Mouse (Mus musculus) brain, embryonic 14.5 days (tissue): ENCODE data around the gene Pcsk2. TPM values are rescaled to one million over a fixed set of nuclear protein-coding genes. Genes with fewer than 3 reads are reported as not detected.

Source experiments
- DNase-seq: peaks from one replicate; pipeline ENCODE4 v3.0.0-alpha.2; 2011; ENCODE audit warnings: low read depth
- CTCF ChIP-seq: fragments of 200-500 bp; IDR thresholded peaks from 2 replicates; pipeline ENCODE4 v1.5.1; 2012; ENCODE audit warnings: inconsistent platforms, mild to moderate bottlenecking, moderate library complexity, borderline replicate concordance; ENCODE audit not compliant: insufficient read depth, insufficient read length; ENCODE audit errors: extremely low read depth
- POLR2A ChIP-seq: fragments of 200-500 bp; IDR thresholded peaks from 2 replicates; pipeline ENCODE4 v1.6.1; 2012; ENCODE audit warnings: mild to moderate bottlenecking, inconsistent platforms, borderline replicate concordance; ENCODE audit not compliant: poor library complexity, insufficient read depth, insufficient read length, severe bottlenecking; ENCODE audit errors: extremely low read depth
- polyA plus RNA-seq: library from polyadenylated mRNA; depleted of rRNA; stranded (reverse); fragments of >200 nt; gene quantifications from 2 replicates; pipeline ENCODE4 v1.2.3, GENCODE M21; 2012; rRNA removed

The Pcsk2 gene
- 16.3 and 25.7 TPM in 2 replicates for polyA plus RNA-seq

GRCm38 (mm10) chr2:143545758-143546246 lies at the start of gene Pcsk2:
Pcsk2 (plus strand) TSS chr2:143546156.
- TF ChIP-seq CTCF (no peak), POLR2A (peak; percentile 21; the same call in 1 of the 2 replicates)
- peak; percentile 96 for DNase-seq

- DNase-seq: peak; percentile 67
- TF ChIP-seq POLR2A (no peak), CTCF (no peak)
Observed at GRCm38 (mm10) chr2:143500845-143501244, 45.1 kb upstream of the Pcsk2 start.

DNA sequence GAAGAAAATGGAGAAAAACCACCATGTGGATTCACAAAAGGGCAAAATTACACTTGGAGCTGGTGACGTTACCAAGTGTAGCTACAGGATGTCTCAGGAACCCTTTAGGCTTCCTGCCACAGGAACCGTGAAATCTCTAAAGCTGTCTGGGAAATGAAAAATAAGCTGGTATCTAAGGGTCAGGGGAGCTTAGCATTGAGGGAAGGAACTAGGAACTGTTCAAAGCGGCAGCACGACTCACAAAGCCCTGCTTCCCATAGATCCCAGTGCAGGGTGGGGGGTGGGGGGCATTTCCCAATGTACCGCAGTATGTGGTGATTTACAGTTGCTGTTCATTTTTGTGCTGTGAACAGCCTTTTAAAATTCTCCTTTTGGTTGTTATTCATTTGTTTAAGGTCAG lies 44.2 kb upstream of the Pcsk2 start:
- TF ChIP-seq POLR2A (no peak), CTCF (no peak)
- DNase-seq: peak; percentile 57

- no peak for TF ChIP-seq CTCF
- TF ChIP-seq POLR2A: no peak
- peak; percentile 67 for DNase-seq
Observed at GRCm38 (mm10) chr2:143502203-143502602, 43.8 kb upstream of the Pcsk2 start.

DNA sequence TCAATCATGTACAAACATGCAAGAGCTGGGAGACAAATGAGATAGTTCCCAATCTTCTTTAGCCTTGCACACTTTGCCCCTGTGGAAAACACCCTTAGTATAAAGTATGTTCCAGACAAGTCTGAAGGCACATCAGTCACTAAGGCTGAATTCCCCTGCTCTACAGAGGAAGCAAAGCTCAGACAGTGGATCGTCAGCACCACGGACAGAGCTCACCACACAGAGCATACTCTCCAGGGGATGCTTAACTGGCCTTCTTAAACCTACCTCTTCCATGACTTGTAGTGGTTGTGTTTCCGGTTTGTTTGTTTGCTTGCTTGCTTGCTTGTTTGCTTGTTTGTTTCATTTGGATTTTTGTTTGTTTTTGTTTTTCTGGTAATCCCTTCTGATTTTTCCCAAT lies 9.5 kb upstream of the Pcsk2 start:
- no peak for TF ChIP-seq POLR2A
- peak; percentile 55 for DNase-seq

DNA sequence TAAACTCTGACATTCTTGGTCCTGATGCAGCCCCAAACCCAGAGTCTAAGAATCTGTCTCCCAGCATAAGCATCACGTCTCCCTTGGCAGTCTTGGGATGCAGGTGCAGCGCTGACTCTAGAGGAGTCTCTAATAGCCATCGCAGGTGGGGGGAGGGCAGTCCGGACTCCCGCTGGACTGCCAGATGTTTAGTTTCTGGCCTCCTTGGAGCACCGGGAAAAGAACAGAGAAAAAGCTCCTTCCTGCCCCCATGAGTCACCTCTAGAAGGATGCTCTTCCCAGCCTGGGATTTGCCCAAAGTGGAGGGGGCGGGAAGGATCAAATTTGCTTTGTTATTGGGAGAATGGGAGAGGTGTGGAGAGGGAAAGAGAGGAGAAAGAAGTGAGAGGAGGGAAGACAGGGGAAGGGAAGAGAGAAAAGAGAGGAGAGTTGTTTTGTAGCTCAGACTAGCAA lies 631 bp upstream of the Pcsk2 start:
- TF ChIP-seq CTCF: no peak
- TF ChIP-seq POLR2A: no peak
- DNase-seq: peak; percentile 56

DNA sequence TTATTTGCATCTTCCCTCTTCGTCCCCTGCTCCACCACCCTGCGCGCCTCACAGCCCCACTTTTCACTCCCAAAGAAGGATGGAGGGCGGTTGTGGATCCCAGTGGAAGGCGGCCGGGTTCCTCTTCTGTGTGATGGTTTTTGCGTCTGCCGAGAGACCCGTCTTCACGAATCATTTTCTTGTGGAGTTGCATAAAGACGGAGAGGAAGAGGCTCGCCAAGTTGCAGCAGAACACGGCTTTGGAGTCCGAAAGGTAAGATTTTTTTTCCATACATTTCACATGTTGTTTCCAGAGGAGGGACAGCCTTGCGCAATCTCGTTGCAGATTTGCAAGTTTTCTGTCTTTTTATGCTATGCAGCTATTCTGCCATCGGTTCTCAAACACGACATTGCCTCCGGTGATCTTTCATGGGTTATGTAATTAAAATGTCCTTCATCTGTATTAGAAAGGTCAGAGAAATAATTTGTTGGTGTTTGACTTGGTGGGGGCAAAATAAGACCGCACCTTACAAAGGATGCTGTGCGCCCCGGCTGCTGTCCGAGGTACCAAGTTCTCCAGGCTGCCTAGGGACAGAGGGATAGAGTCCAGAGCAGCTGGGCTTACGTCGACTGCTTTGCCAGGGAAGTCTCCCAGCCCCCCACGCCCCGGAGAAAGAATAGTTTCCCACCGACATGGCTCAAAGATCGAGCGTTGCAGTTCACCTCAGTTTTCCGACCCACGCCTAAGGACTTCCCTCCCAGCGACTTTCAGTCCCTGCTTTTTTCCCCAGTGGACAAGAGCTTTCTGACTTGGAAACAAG lies 656 bp downstream of the Pcsk2 start:
- DNase-seq: peak; percentile 59

DNA sequence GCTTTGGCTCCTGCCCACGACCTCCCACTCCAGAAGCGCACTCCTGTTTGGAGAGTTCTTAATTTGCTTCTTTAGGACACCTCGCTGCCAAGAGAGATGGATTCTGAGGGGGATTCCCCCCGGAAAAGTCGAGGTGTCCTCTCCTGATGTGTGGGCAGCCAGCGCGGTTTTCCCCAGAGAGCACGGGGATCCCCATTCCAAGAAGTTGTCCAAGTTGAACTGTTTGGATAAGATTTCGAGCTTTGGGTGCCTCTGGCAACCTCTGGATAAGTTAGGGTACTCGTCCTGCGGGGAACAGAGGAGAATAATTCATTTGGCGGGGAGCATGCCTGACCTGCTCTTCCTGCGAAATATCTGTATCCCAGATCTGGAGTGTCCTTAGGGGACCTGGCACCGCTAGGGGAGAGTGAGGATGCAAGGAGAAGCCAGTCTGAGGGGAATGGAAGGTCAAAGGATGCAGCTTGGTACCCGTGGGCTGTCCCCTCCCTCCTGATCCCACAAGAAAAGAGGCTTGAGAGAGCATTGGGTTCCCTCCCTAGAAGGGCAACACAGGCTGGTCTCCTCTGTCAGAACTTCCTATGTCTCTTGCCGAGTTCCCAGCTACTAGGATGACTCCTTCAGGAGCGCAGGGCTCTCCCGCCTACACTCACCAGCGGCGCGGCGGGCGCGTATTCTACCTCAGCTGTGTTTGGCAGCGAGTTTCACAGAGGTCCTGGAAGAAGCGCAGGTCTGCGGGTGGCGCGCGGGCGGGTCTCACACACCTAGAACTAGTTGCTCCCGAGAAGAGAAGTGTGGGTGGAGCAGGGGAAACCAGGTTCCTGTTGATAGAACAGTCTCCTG lies 1.5 kb downstream of the Pcsk2 start:
- DNase-seq: peak; percentile 44

More for the DNA sequence above, 656 bp downstream of the Pcsk2 start:
- TF ChIP-seq POLR2A (no peak), CTCF (no peak)

GRCm38 (mm10) chr2:143560384-143560783 lies 14.4 kb downstream of the Pcsk2 start:
- DNase-seq: no peak
- TF ChIP-seq CTCF: no peak
- TF ChIP-seq POLR2A: no peak

More for the DNA sequence above, 1.5 kb downstream of the Pcsk2 start:
- TF ChIP-seq POLR2A: no peak
- no peak for TF ChIP-seq CTCF

- DNase-seq: no peak
- TF ChIP-seq CTCF (no peak), POLR2A (no peak)
Observed at GRCm38 (mm10) chr2:143565062-143565461, 19.1 kb downstream of the Pcsk2 start.

GRCm38 (mm10) chr2:143565961-143566360 lies 20.0 kb downstream of the Pcsk2 start:
- TF ChIP-seq CTCF (no peak), POLR2A (no peak)
- DNase-seq: no peak
